Mouse (Mus musculus): Measurements from ENCODE around the gene Gm10401.

Gene Gm10401

DNA sequence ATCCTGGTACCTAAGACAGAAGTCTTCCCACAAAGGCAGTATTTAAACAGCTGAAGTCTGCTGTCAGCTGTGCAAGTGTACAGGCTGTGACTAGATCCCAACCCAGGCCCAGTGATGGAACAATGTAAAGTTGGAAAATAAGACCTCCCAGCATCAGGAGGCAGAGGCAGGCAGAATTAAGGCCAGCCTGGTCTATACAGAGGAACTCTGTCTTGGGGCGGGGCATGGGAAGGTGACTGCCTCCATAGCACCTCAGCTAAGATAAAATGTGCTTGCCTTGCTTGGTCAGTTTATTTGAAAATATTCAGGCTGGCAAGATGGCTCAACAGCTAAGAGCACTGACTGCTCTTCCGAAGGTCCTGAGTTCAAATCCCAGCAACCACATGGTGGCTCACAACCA is 27.6 kb downstream of the Gm10401 start:
- no peak for DNase-seq (ENCODE audit: inconsistent ontology term)

DNA sequence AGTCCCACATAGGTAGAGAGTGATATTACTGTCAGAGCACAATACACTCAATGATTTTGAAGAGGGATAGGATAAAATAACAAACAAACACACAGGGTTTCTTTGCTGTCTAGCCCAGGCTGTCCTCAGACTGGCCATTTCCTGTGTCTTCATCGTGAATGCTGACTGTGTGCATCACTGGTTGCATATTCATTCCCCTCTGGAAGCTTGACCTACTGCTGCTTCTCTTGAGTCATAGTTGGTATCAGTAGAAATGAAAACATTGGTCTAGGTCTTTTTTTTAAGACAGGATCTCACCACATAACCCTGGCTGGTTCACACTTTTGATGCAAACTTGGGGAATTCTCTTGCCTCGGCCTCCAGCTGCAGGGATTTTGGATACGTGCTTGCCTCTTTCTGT is 28.5 kb downstream of the Gm10401 start:
- DNase-seq (ENCODE audit: inconsistent ontology term), result peak; percentile 17

GRCm38 (mm10) chr5:115068671-115069421 is 29.2 kb downstream of the Gm10401 start:
- DNase-seq (ENCODE audit: inconsistent ontology term), result no peak

DNA sequence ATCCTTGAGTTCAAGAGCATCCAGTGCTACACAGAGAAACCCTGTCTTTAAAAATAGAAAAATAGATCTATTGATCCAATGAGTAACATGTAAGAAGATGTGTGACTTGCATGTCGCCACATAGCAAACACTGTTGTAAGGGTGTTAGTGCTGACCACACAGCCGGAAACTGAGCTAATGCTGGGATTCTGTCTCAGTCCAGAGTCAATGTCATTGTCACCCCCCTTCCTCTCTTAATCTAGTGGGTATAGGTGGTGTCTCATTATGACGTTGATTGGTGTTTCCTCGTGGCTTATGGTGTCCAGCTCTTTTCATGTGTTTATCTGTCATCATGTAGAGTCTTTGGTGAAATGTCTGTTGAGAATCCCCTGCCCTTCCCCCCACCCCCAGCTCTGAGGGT is 31.9 kb downstream of the Gm10401 start:
- no peak for DNase-seq (ENCODE audit: inconsistent ontology term)

- DNase-seq (ENCODE audit: inconsistent ontology term), result peak; percentile 41
These were observed 34.7 kb downstream of the Gm10401 start for GRCm38 (mm10) chr5:115063391-115063790.

DNA sequence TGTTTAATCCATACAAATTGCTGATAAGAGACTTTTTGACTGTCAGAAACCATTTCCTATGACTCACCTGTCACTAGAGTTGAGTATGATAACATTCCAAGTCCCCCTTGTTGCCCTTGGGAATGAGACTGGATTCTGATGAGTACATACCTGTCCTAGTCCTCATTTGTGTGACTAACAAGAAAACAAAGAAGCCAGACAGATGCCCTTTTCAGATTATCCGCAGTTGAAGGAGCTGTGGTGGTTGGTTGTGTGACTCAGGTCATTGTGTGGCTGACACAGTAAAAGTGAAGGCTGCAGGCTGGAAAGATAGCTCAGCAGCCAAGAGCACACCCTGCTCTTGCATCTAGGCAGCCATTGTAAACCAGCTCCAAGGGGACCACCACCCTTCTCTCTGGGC is 35.5 kb downstream of the Gm10401 start:
- peak; percentile 87 for DNase-seq (ENCODE audit: inconsistent ontology term)

GRCm38 (mm10) chr5:115060977-115061376 is 37.1 kb downstream of the Gm10401 start:
- DNase-seq (ENCODE audit: inconsistent ontology term), result no peak

DNA sequence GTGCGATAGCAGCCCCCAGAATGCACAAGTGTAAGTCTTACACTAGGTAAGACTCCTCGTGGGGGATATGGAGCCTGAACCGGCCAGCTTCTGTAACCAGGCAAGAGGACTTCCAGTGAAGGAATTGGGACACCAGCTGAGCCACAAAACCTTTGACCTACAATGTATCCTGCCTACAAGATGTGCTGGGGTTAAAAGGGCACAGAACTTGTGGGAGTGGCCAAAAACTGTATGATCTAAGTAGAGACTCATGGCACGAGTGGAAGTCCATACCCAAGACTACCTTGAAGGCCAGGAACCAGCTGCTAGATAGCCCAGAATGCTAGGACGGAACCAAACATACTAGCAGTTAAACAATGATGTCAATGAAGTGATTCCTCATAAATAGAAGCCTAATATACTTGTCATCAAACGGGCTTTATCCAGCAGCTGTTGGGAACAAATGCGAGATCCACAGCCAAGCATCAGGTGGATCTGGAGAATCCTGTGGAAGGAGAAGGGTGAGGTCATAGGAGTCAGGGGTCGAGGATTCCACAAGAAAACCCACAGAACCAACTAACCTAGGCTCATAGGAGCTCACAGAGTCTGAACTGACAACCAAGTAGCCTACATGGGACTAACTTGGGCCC is 37.9 kb downstream of the Gm10401 start:
- no peak for DNase-seq (ENCODE audit: inconsistent ontology term)

- no peak for DNase-seq (ENCODE audit: inconsistent ontology term)
These were observed 39.4 kb downstream of the Gm10401 start for GRCm38 (mm10) chr5:115058584-115059297.

DNA sequence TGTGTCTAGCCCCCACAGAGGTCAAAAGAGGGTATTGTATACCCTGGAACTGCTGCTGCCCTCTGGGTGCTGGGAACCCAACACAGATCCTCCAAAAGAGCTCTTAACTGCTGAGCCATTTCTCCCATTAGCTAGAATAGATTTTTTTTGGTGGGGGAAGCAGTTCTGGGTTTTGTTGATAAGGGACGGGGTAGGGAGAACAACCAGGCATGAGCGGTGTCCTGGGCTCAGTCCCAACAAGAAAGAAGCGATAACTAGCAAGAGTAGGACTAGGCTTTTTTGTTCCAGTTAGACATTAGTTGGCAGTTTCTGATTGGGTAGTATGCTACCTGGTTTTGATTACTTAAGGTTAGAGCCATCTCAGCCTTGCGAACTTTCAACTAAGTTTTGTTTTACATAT is 40.9 kb downstream of the Gm10401 start:
- DNase-seq (ENCODE audit: inconsistent ontology term), result no peak

DNA sequence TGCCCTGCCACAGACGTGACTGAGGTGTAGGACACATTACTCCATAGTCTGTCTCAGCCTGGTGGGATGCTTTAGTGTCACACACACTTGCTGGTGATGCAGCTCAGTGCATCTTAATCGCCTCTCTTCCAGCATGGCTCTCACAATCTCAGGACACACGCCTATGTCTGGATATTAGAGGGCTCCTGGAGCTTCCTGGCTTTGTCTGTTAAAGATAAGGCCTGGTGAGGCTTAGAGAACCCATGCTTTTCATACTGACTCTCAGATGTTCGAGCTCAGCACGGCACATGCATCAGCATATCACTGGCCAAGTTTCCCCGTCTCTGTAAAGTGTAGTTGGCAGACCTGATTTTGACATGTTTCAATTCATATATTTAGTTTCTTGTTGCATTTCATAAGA is 42.7 kb downstream of the Gm10401 start:
- no peak for DNase-seq (ENCODE audit: inconsistent ontology term)

- DNase-seq (ENCODE audit: inconsistent ontology term), result no peak
These were observed 44.2 kb downstream of the Gm10401 start for GRCm38 (mm10) chr5:115053791-115054396.

DNA sequence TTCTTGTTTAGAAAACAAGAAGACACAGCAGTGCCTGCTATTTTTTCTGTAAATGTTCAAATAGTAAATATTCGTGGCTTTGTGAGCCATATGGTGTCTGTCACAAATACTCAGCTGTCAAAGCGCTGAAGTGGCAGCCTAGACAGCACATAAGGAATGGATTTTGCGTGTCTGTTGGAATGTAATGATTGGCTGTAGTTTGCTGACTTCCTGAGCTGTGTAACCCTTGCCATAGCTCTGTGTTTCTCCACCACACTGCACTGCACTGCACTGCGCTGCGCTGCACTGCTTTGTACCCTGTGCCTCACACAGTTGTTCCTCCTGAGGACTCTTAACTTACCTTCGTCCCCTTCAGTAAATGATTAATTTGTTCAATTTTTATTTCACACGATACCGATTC is 45.5 kb downstream of the Gm10401 start:
- DNase-seq (ENCODE audit: inconsistent ontology term), result no peak

GRCm38 (mm10) chr5:115050776-115051175 is 47.3 kb downstream of the Gm10401 start:
- DNase-seq (ENCODE audit: inconsistent ontology term), result no peak

- no peak for DNase-seq (ENCODE audit: inconsistent ontology term)
These were observed 48.4 kb downstream of the Gm10401 start for GRCm38 (mm10) chr5:115049692-115050091.
